Mouse (Mus musculus) megakaryocyte, embryonic 14.5 days (primary cell): Measurements from ENCODE around the gene Dgki.

Source experiments
- FLI1 ChIP-seq: IDR thresholded peaks from 2 replicates; pipeline ENCODE4 v1.6.1; 2012; ENCODE audit warnings: low read length, inconsistent platforms, mixed read lengths
- GATA1 ChIP-seq: IDR thresholded peaks from 3 replicates; pipeline ENCODE4 v1.6.1; 2012; ENCODE audit warnings: mixed read lengths, low read length, inconsistent platforms, borderline replicate concordance

DNA sequence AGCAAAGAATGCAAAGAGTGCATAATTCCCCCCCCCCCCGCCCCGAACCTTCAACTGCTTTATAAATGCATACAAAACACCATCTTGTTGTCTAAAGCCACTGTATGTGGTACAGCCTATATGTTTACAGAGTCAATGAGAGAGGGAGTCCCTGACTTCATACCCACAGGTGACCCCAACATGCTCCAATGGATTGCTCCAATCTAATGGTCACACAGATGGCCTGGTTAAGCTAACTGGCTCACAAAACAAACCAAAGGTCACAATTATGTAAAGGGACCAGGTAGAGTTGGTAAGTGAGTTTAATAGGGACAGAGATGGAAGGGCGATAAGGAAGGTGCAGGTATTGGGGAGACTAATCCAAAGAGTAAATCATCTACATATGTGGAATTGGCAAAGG lies 295.1 kb downstream of the Dgki start:
- TF ChIP-seq GATA1 (no peak), FLI1 (no peak)
